ENCODE assay signal across 22 mouse cellular contexts in the genomic region with DNA sequence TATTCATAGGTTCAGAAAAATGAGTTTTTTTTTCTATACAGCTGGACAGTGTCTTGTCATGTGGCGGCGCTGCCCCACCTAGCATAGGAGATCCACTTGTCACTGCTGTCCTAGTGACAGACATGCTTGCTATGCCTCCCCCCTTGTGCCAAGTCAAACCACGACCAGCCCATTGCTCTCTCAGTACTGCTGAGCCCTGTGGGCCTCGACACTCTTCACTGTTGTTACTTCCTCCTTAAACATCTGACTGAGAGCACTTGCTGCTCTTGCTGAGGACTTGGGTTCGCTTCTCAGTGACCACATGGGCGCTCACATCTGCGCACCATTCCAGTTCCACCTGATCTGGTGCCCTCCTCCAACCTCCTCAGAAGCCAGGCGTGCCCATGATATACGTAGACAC. TPM values are rescaled to one million over a fixed set of nuclear protein-coding genes. Genes with fewer than 3 reads are reported as not detected.
DNase-seq lines count a peak whose midpoint lies in the region; ATAC-seq lines count a peak whose summit lies in the region.
"Had no signal": no experiment of that assay in that cellular context is flagged by ENCODE, and none has a peak within 500 bp of the region (broad histone marks: within the 10 kb centered on the region; RNA-seq: fewer than 3 reads in every experiment).

No protein-coding gene starts in this region.

- no peaks in the 10 kb centered on the region for H3K9me3 ChIP-seq in heart, embryonic 10.5 days
- H3K9me3 ChIP-seq: embryonic facial prominence, embryonic 15.5 days; forebrain, embryonic 10.5 days; heart, embryonic 13.5 days; hindbrain, embryonic 15.5 days had no signal

- peaks cover 3% of the 10 kb centered on the region; the same call in 1 of the 2 replicates for H3K4me1 ChIP-seq in heart, embryonic 10.5 days

- WGBS in heart, embryonic 10.5 days = 80% methylated on average over 9 of the region's 9 CpGs

- no peaks in the 10 kb centered on the region for H3K36me3 ChIP-seq in heart, embryonic 10.5 days
- H3K36me3 ChIP-seq: embryonic facial prominence, embryonic 15.5 days; forebrain, embryonic 10.5 days; heart, embryonic 13.5 days; hindbrain, embryonic 15.5 days had no signal

- DNase-seq in heart, adult 11 months = peak; percentile 61
- DNase-seq in heart, embryonic 10.5 days (ENCODE audit: low spot score) = no peak
- DNase-seq in CD4-positive, CD25-positive, alpha-beta regulatory T cell, adult 2 months (ENCODE audit: low read depth, low spot score) = peak; percentile 32
- DNase-seq in naive thymus-derived CD4-positive, alpha-beta T cell, adult 2 months (ENCODE audit: low read depth) = peak; percentile 50
- DNase-seq in ovary, postnatal 14 days (ENCODE audit: low spot score) = no peak
- DNase-seq in cerebellum, adult 11 months = no peak
- no peak for DNase-seq in frontal cortex, adult 2 months (ENCODE audit: extremely low spot score in 1 of 2, low spot score in 1 of 2)
- DNase-seq: adrenal gland, postnatal 14 days; cerebellum, adult 18-20 months; cerebellum, postnatal 10 days; embryo, embryonic 11 days; gastrocnemius, postnatal 10 days; heart, postnatal 36 days had no signal

- no peak overlapping the region for H3K27ac ChIP-seq in heart, embryonic 10.5 days
- H3K27ac ChIP-seq: embryonic facial prominence, embryonic 15.5 days; forebrain, embryonic 10.5 days; heart, embryonic 13.5 days; hindbrain, embryonic 15.5 days had no signal

- H3K27me3 ChIP-seq in heart, embryonic 10.5 days (ENCODE audit: insufficient read depth, poor library complexity, severe bottlenecking) = peaks cover 3% of the 10 kb centered on the region; the same call in 1 of the 2 replicates
- H3K27me3 ChIP-seq: embryonic facial prominence, embryonic 15.5 days; hindbrain, embryonic 15.5 days had no signal

- no peak overlapping the region for H3K4me3 ChIP-seq in heart, embryonic 10.5 days
- H3K4me3 ChIP-seq: embryonic facial prominence, embryonic 15.5 days; erythroblast, embryonic 14.5 days; forebrain, embryonic 10.5 days; heart, embryonic 13.5 days; hindbrain, embryonic 15.5 days had no signal

- peak; percentile 22 for ATAC-seq in common myeloid progenitor, adult 5-6 weeks (replicated peaks; ENCODE audit: low read depth, poor library complexity, severe bottlenecking)
- ATAC-seq: activated CD4-positive, CD25-positive, alpha-beta regulatory T cell, adult 4 months; forebrain, embryonic 14.5 days; inflammation-experienced regulatory T-cells, adult 6 months had no signal

RNA-seq across cellular contexts. Expression of a gene that starts 8.2 kb away (rescaled TPM):
- 0.79 and 1.0 TPM in 2 replicates for polyA plus RNA-seq in heart, embryonic 10.5 days (2016; fragmentation: Nextera tagmentation; extraction: Ambion mirVana)
- 2.7 and 3.0 TPM in 2 replicates for total RNA-seq in common myeloid progenitor, adult 5-6 weeks (2017)
- polyA plus RNA-seq in frontal cortex, adult 2 months (2012; rRNA removed) = 1.3 and 1.9 TPM in 2 replicates
- polyA plus RNA-seq: erythroblast, embryonic 14.5 days had no signal

Comparison
In these comparisons a context has a peak if more than half of its experiments do, and no peak if none do; other contexts are left out.
1. DNase-seq: peak in heart, adult 11 months (single experiment), CD4-positive, CD25-positive, alpha-beta regulatory T cell, adult 2 months (single experiment) and naive thymus-derived CD4-positive, alpha-beta T cell, adult 2 months (single experiment); none in heart, embryonic 10.5 days (single experiment), ovary, postnatal 14 days (single experiment), cerebellum, adult 11 months (single experiment) and frontal cortex, adult 2 months (0 of 2).